Mouse (Mus musculus) MEL (cell line): Measurements from ENCODE around the gene Oscp1. TPM values are rescaled to one million over a fixed set of nuclear protein-coding genes. Genes with fewer than 3 reads are reported as not detected.

Experiments used
- DNase-seq: peaks from one replicate; pipeline ENCODE4 v3.0.0; 2011; ENCODE audit warnings: low read depth, low spot score
- H3K27ac ChIP-seq: 2 replicates; pipeline ENCODE4 v1.5.1; 2012; ENCODE audit warnings: low read depth, mild to moderate bottlenecking, control low read depth, low read length, moderate library complexity; ENCODE audit not compliant: control insufficient read depth
- H3K27me3 ChIP-seq, 2 experiments: fragments of 150-350 bp in 1 of 2; sonication (generic) in 1 of 2; 2 replicates each; pipeline ENCODE4 v1.6.1; 2012; ENCODE audit warnings: low read length in 2 of 2, mild to moderate bottlenecking in 2 of 2, improper control_type of control experiment in 1 of 2, moderate library complexity in 1 of 2; ENCODE audit not compliant: insufficient read depth in 2 of 2, control insufficient read depth in 1 of 2
- H3K36me3 ChIP-seq, 2 experiments: 2 replicates each; pipeline ENCODE4 v1.6.1; 2012 to 2014; ENCODE audit warnings: low read length in 2 of 2, improper control_type of control experiment in 1 of 2, inconsistent platforms in 1 of 2, mild to moderate bottlenecking in 1 of 2; ENCODE audit not compliant: insufficient read depth in 2 of 2, control insufficient read depth in 1 of 2
- H3K4me1 ChIP-seq, 2 experiments: fragments of 150-350 bp in 1 of 2; sonication (generic) in 1 of 2; 2 replicates each; pipeline ENCODE4 v1.6.1; 2012; ENCODE audit warnings: low read length in 2 of 2, improper control_type of control experiment in 1 of 2, mild to moderate bottlenecking in 1 of 2; ENCODE audit not compliant: insufficient read depth in 2 of 2, control insufficient read depth in 1 of 2
- H3K4me3 ChIP-seq, 2 experiments: fragments of 150-350 bp in 1 of 2; sonication (generic) in 1 of 2; 2 replicates each; pipeline ENCODE4 v1.5.1; 2012; ENCODE audit warnings: low read depth in 2 of 2, low read length in 2 of 2, mild to moderate bottlenecking in 2 of 2, moderate library complexity in 2 of 2, control low read depth in 1 of 2, improper control_type of control experiment in 1 of 2; ENCODE audit not compliant: control insufficient read depth in 1 of 2, insufficient read depth in 1 of 2
- H3K79me2 ChIP-seq: 2 replicates; pipeline ENCODE4 v1.6.1; 2012; ENCODE audit warnings: mild to moderate bottlenecking, low read length, moderate library complexity; ENCODE audit not compliant: control insufficient read depth, poor library complexity, insufficient read depth
- H3K9ac ChIP-seq: 2 replicates; pipeline ENCODE4 v1.6.1; 2012; ENCODE audit warnings: low read depth, mild to moderate bottlenecking, control low read depth, low read length, moderate library complexity; ENCODE audit not compliant: control insufficient read depth, poor library complexity, severe bottlenecking
- H3K9me3 ChIP-seq: fragments of 150-350 bp; sonication (generic); replicated peaks from 2 replicates; pipeline ENCODE4 v1.6.1; 2012; ENCODE audit warnings: mild to moderate bottlenecking, low read length, improper control_type of control experiment, moderate library complexity; ENCODE audit not compliant: insufficient read depth
- BHLHE40 ChIP-seq: IDR thresholded peaks from 2 replicates; pipeline ENCODE4 v1.6.1; 2012; ENCODE audit warnings: low read depth, mild to moderate bottlenecking, inconsistent platforms, low read length, improper control_type of control experiment, borderline replicate concordance
- CHD2 ChIP-seq: IDR thresholded peaks from 2 replicates; pipeline ENCODE4 v1.6.1; 2011; ENCODE audit warnings: low read length, improper control_type of control experiment
- CTCF ChIP-seq, 3 experiments: IDR thresholded peaks in 2 of 3; conservative IDR thresholded peaks in 1 of 3; 2 replicates each; pipeline ENCODE4 v1.5.1; 2011 to 2012; ENCODE audit warnings: low read length in 3 of 3, low read depth in 2 of 3, mild to moderate bottlenecking in 2 of 3, improper control_type of control experiment in 1 of 3, inconsistent platforms in 1 of 3, mixed read lengths in 1 of 3, moderate library complexity in 1 of 3; ENCODE audit not compliant: control insufficient read depth in 1 of 3, insufficient read depth in 1 of 3, poor library complexity in 1 of 3, severe bottlenecking in 1 of 3
- E2F4 ChIP-seq: IDR thresholded peaks from 2 replicates; pipeline ENCODE4 v1.6.1; 2011; ENCODE audit warnings: low read depth, low read length, improper control_type of control experiment, borderline replicate concordance
- EP300 ChIP-seq, 2 experiments: IDR thresholded peaks; 2 replicates each; pipeline ENCODE4 v1.6.1; 2011; ENCODE audit warnings: improper control_type of control experiment in 2 of 2, low read length in 2 of 2, low read depth in 1 of 2, mild to moderate bottlenecking in 1 of 2
- ETS1 ChIP-seq: IDR thresholded peaks from 2 replicates; pipeline ENCODE4 v1.6.1; 2012; ENCODE audit warnings: low read depth, mild to moderate bottlenecking, inconsistent platforms, low read length, improper control_type of control experiment, moderate library complexity
- GABPA ChIP-seq: IDR thresholded peaks from 2 replicates; pipeline ENCODE4 v1.6.1; 2012; ENCODE audit warnings: low read depth, mild to moderate bottlenecking, inconsistent platforms, low read length, improper control_type of control experiment, moderate library complexity
- GATA1 ChIP-seq: IDR thresholded peaks from 2 replicates; pipeline ENCODE4 v1.6.1; 2011; ENCODE audit warnings: low read depth, low read length, improper control_type of control experiment
- JUND ChIP-seq: IDR thresholded peaks from 2 replicates; pipeline ENCODE4 v1.6.1; 2011; ENCODE audit warnings: low read depth, mild to moderate bottlenecking, improper control_type of control experiment, low read length
- MAFK ChIP-seq: IDR thresholded peaks from 2 replicates; pipeline ENCODE4 v1.6.1; 2011; ENCODE audit warnings: low read depth, mild to moderate bottlenecking, low read length, improper control_type of control experiment, borderline replicate concordance
- MAX ChIP-seq: IDR thresholded peaks from 2 replicates; pipeline ENCODE4 v1.6.1; 2011; ENCODE audit warnings: low read length, improper control_type of control experiment
- MXI1 ChIP-seq: IDR thresholded peaks from 2 replicates; pipeline ENCODE4 v1.6.1; 2011; ENCODE audit warnings: mild to moderate bottlenecking, low read depth, low read length, improper control_type of control experiment
- MYB ChIP-seq: IDR thresholded peaks from 2 replicates; pipeline ENCODE4 v1.6.1; 2011; ENCODE audit warnings: mild to moderate bottlenecking, low read depth, low read length, improper control_type of control experiment
- MYC ChIP-seq: IDR thresholded peaks from 2 replicates; pipeline ENCODE4 v1.6.1; 2011; ENCODE audit warnings: low read depth, mild to moderate bottlenecking, low read length, improper control_type of control experiment, moderate library complexity
- POLR2A ChIP-seq, 2 experiments: IDR thresholded peaks; 2 replicates each; pipeline ENCODE4 v1.6.1; 2011 to 2012; ENCODE audit warnings: low read length in 2 of 2, mild to moderate bottlenecking in 2 of 2, control low read depth in 1 of 2, improper control_type of control experiment in 1 of 2, low read depth in 1 of 2, moderate library complexity in 1 of 2; ENCODE audit not compliant: control insufficient read depth in 1 of 2, insufficient read depth in 1 of 2, poor library complexity in 1 of 2
- RAD21 ChIP-seq: IDR thresholded peaks from 2 replicates; pipeline ENCODE4 v1.6.1; 2011; ENCODE audit warnings: mild to moderate bottlenecking, low read depth, low read length, improper control_type of control experiment
- RCOR1 ChIP-seq: IDR thresholded peaks from 2 replicates; pipeline ENCODE4 v1.6.1; 2012; ENCODE audit warnings: low read depth, mild to moderate bottlenecking, inconsistent platforms, low read length, improper control_type of control experiment
- SIN3A ChIP-seq: IDR thresholded peaks from 2 replicates; pipeline ENCODE4 v1.6.1; 2012; ENCODE audit warnings: low read length, improper control_type of control experiment, inconsistent platforms
- TAL1 ChIP-seq: IDR thresholded peaks from 2 replicates; pipeline ENCODE4 v1.6.1; 2012; ENCODE audit warnings: mild to moderate bottlenecking, inconsistent platforms, low read length, moderate library complexity, mixed read lengths
- TBP ChIP-seq: IDR thresholded peaks from 2 replicates; pipeline ENCODE4 v1.8.0; 2011; ENCODE audit warnings: low read depth, low read length, improper control_type of control experiment
- TCF12 ChIP-seq: IDR thresholded peaks from 2 replicates; pipeline ENCODE4 v1.6.1; 2014; ENCODE audit warnings: low read depth, mild to moderate bottlenecking, inconsistent platforms, low read length, improper control_type of control experiment, moderate library complexity
- USF1 ChIP-seq: IDR thresholded peaks from 2 replicates; pipeline ENCODE4 v1.6.1; 2014; ENCODE audit warnings: low read depth, mild to moderate bottlenecking, inconsistent platforms, low read length, improper control_type of control experiment, moderate library complexity
- USF2 ChIP-seq, 2 experiments: IDR thresholded peaks; 2 replicates each; pipeline ENCODE4 v1.6.1; 2011 to 2012; ENCODE audit warnings: improper control_type of control experiment in 2 of 2, low read length in 2 of 2, borderline replicate concordance in 1 of 2, inconsistent platforms in 1 of 2, low read depth in 1 of 2, mild to moderate bottlenecking in 1 of 2; ENCODE audit not compliant: insufficient read depth in 1 of 2
- ZC3H11A ChIP-seq: IDR thresholded peaks from 2 replicates; pipeline ENCODE4 v1.6.1; 2012; ENCODE audit warnings: low read depth, mild to moderate bottlenecking, inconsistent platforms, low read length, improper control_type of control experiment
- ZMIZ1 ChIP-seq: IDR thresholded peaks from 2 replicates; pipeline ENCODE4 v1.6.1; 2012; ENCODE audit warnings: low read depth, mild to moderate bottlenecking, inconsistent platforms, low read length, improper control_type of control experiment, moderate library complexity
- polyA plus RNA-seq, 2 experiments: library from polyadenylated mRNA; stranded (reverse) in 1 of 2; unstranded in 1 of 2; fragments of >175 nt in 1 of 2; fragments of >200 nt in 1 of 2; gene quantifications; 2 replicates each; pipeline versions ENCODE4 v1.2.1 to v1.2.4; 2012; ENCODE audit warnings: low replicate concordance in 2 of 2, low read depth in 1 of 2; ENCODE audit not compliant: insufficient read length in 2 of 2, insufficient read depth in 1 of 2, missing spikeins in 1 of 2
- total RNA-seq: library from RNA; depleted of rRNA; stranded (reverse); fragments of 300-350 nt; gene quantifications from 2 replicates; pipeline ENCODE4 v1.2.3, GENCODE M21; 2012

Gene Oscp1
- total and polyA plus RNA-seq, 3 experiments: 5.7 to 7.6 TPM; not detected in 1

DNA sequence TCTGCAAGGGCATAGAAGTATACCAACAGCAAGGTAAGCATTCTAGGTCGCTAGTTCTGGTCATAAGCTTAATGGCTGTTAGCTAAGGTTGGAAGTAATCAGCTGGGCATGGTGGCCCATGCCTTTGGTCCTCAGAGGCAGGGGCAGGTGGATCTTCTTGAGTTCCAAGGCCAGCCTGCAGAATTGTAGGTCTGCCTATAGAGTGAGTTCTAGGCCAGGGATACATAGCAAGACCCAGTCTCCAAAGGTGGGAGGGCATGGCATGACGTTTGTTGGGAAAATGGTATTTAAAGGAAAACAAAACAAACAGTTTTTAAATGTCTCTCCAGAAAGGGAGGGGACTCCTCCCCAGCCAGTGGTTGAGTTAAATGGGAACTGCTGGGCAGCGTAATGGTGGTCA is 42.4 kb downstream of the Oscp1 start:
- Histone ChIP-seq H3K27me3 (no peaks in the 10 kb centered on the region), H3K9me3 (no peaks in the 10 kb centered on the region), H3K9ac (no peak overlapping the region), H3K79me2 (peaks cover 28% of the 10 kb centered on the region), H3K36me3 (peaks cover 0 to 34% of the 10 kb centered on the region in 2 experiments; a peak in 2 of 4 replicates), H3K4me3 (no peak overlapping the region), H3K27ac (no peak overlapping the region), H3K4me1 (peaks cover 9 to 43% of the 10 kb centered on the region in 2 experiments)
- DNase-seq: no peak
- no peak for TF ChIP-seq CTCF (IDR thresholded peaks at IDR 0.05 in 2 of 3, conservative IDR thresholded peaks at IDR 0.05 in 1 of 3; ENCODE audit: control insufficient read depth in 1 of 3, insufficient read depth in 1 of 3, low read depth in 2 of 3, low read length in 3 of 3, poor library complexity in 1 of 3, severe bottlenecking in 1 of 3)
- TF ChIP-seq MAFK: no peak
- TF ChIP-seq ZMIZ1: no peak
- TF ChIP-seq SIN3A: no peak
- TF ChIP-seq TBP: no peak
- TF ChIP-seq MXI1: no peak
- TF ChIP-seq TAL1: no peak
- TF ChIP-seq MAX: no peak
- TF ChIP-seq USF2 (IDR thresholded peaks at IDR 0.05; ENCODE audit: borderline replicate concordance in 1 of 2, insufficient read depth in 1 of 2, low read depth in 1 of 2, low read length in 2 of 2): no peak
- no peak for TF ChIP-seq CHD2
- no peak for TF ChIP-seq POLR2A (IDR thresholded peaks at IDR 0.05; ENCODE audit: control insufficient read depth in 1 of 2, insufficient read depth in 1 of 2, low read depth in 1 of 2, low read length in 2 of 2, poor library complexity in 1 of 2)
- TF ChIP-seq MYC: no peak
- TF ChIP-seq GATA1: no peak
- no peak for TF ChIP-seq E2F4
- TF ChIP-seq GABPA: no peak

DNA sequence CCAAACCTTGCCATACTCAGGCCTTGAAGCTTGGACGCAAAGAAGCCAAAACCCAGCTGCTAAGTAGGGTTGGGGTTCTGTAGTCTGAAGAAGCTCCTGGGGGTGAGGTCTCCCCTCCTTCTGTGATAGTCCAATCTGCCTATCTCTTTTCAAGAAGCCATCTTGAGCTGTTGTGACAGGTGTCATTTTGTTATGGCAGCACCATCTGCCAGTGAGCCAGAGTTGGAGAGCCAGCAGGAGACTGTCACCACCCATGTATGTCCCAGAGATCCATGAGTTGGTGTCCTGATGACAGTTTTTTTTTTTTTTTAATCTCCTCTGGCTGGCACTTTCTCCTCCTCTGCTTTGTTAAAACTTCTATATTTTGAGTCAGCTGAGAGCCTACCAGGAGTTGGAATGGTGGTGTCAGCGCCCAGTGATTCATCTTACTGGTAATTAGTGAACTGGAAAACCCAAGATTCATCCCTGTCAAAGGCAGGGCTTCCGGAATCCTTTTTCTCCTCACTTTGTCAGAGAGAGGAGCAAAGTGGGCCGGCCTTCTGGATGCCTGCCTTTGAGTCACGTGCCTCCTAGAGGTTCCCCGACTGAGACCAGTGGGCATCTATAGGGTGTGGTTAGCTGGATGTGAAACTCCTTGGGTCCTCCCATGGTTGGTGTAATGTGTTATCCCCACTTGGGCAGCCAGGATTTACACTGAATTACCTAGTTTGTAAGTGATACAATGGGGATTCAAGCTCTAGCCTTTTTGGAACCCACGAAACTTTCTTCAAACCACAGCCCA is 43.9 kb downstream of the Oscp1 start:
- Histone ChIP-seq H3K4me1 (peaks cover 9 to 49% of the 10 kb centered on the region in 2 experiments), H3K9me3 (no peaks in the 10 kb centered on the region), H3K9ac (peak overlapping the region; percentile 84), H3K27ac (peak overlapping the region; percentile 93)
- TF ChIP-seq USF1 (peak; percentile 91), TCF12 (0 out of 2 replicates have a peak, but pooled peaks have one; percentile 4), ZC3H11A (no peak), USF2 (IDR thresholded peaks at IDR 0.05; ENCODE audit: borderline replicate concordance in 1 of 2, insufficient read depth in 1 of 2, low read depth in 1 of 2, low read length in 2 of 2) (peak in 1 of 2 experiments; percentile 60; a peak in 2 of 4 replicates), ETS1 (peak; percentile 18; the same call in 1 of the 2 replicates), POLR2A (IDR thresholded peaks at IDR 0.05; ENCODE audit: control insufficient read depth in 1 of 2, insufficient read depth in 1 of 2, low read depth in 1 of 2, low read length in 2 of 2, poor library complexity in 1 of 2) (no peak), RCOR1 (no peak), CHD2 (no peak), BHLHE40 (peak; percentile 86), MAX (peak; percentile 53; the same call in 1 of the 2 replicates), EP300 (IDR thresholded peaks at IDR 0.05; ENCODE audit: low read depth in 1 of 2, low read length in 2 of 2) (no peak), JUND (no peak), RAD21 (no peak), MYB (no peak)
- TF ChIP-seq, all 39 proteins: peak for 6
- Histone ChIP-seq H3K27me3 (no peaks in the 10 kb centered on the region), H3K4me3 (peak overlapping the region; percentile 39 to 58), H3K36me3 (peaks cover 0 to 37% of the 10 kb centered on the region in 2 experiments; a peak in 2 of 4 replicates), H3K79me2 (peaks cover 38% of the 10 kb centered on the region)
- peak; percentile 59 for DNase-seq
